10 mouse cellular contexts compared by ENCODE assay signal in the genomic region with DNA sequence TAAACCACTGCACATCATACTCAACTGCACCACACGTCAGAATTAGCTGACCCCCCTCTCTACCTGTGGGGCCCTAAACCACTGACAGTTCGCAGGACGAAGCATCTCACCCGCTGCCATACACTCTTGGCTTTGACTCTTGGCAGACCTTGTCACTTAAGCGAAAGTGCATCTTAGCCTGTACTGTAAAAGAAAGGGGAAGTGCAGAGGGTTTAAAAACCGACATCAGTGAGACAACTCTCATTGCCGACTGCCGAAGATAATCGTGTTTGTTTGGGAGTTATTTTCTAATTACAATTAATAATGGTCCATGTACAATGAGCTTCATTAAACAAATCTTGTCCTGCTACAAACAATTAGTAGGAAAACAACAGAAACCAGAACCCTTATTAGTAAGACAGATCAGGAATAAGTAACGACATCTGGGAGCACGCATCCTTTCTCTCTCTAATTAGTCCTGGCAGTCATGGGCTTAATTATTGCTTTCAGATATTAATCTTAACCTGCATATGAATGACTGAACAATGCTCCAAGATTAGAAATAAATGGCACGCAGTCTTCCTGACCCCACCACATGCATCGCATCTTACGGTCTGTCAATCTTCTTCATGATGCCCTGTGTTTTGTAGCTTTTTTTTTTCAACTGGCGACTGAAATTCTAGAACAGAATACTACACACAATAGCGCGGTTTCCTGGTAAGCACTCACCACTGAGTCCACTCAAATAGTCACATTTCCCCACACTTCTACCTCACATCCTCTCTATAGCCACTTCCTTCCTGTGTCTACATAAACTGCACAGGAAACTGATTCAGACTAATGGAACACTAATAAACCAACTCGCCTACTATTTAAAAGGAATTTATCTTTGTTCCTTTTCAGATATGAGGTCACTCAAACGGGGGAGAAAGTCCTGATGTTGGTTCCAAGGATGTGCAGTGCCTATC. TPM values are rescaled to one million over a fixed set of nuclear protein-coding genes. Genes with fewer than 3 reads are reported as not detected.
DNase-seq lines count a peak whose midpoint lies in the region; ATAC-seq and TF ChIP-seq lines count a peak whose summit lies in the region.
"Had no signal": no experiment of that assay in that cellular context is flagged by ENCODE, and none has a peak within 500 bp of the region (broad histone marks: within the 10 kb centered on the region; RNA-seq: fewer than 3 reads in every experiment).

No protein-coding gene starts in this region.

- peaks cover 17% of the 10 kb centered on the region for H3K4me1 ChIP-seq in heart, embryonic 16.5 days (ENCODE audit: control insufficient read depth, insufficient read depth, low read length)
- H3K4me1 ChIP-seq in stomach, embryonic 14.5 days (ENCODE audit: control insufficient read depth, insufficient read depth, low read length), result 0 out of 2 replicates have a peak, but pooled peaks cover 6% of the 10 kb centered on the region
- no peaks in the 10 kb centered on the region for H3K4me1 ChIP-seq in stomach, postnatal 0 days (replicated peaks; ENCODE audit: control insufficient read depth, insufficient read depth)
- no peaks in the 10 kb centered on the region for H3K4me1 ChIP-seq in liver, embryonic 12.5 days
- peaks cover 8% of the 10 kb centered on the region; the same call in 1 of the 2 replicates for H3K4me1 ChIP-seq in stomach, embryonic 16.5 days (ENCODE audit: control insufficient read depth, insufficient read depth, low read length)

- DNase-seq in heart, adult 9 months (ENCODE audit: low spot score in 2 of 2), result no peak
- DNase-seq in stomach, postnatal 0 days (ENCODE audit: low spot score), result no peak
- DNase-seq in left cerebral cortex, adult 11 months (ENCODE audit: low spot score), result no peak
- no peak for DNase-seq in frontal cortex, postnatal 25 days (ENCODE audit: low spot score in 2 of 2)
- DNase-seq: cerebellum, adult 18-20 months; layer of hippocampus, adult 9-11 months had no signal

- WGBS in heart, embryonic 16.5 days, result 54% methylated on average over 19 of the region's 19 CpGs
- 66% methylated on average over 19 of the region's 19 CpGs for WGBS in stomach, embryonic 14.5 days
- 68% methylated on average over 19 of the region's 19 CpGs for WGBS in stomach, postnatal 0 days
- 22% methylated on average over 19 of the region's 19 CpGs for WGBS in liver, embryonic 12.5 days (ENCODE audit: insufficient replicate concordance)
- WGBS in stomach, embryonic 16.5 days, result 64% methylated on average over 19 of the region's 19 CpGs

- peak overlapping the region; percentile 27 for H3K4me2 ChIP-seq in heart, embryonic 16.5 days (ENCODE audit: low read depth, low read length)
- H3K4me2 ChIP-seq in stomach, embryonic 14.5 days (replicated peaks; ENCODE audit: low read depth, low read length), result no peak overlapping the region
- H3K4me2 ChIP-seq in stomach, postnatal 0 days (replicated peaks; ENCODE audit: low read depth), result no peak overlapping the region; the same call in 1 of the 2 replicates
- H3K4me2 ChIP-seq in liver, embryonic 12.5 days, result peak overlapping the region; percentile 29
- 0 out of 2 replicates have a peak overlapping the region, but pooled peaks have one; percentile 18 for H3K4me2 ChIP-seq in stomach, embryonic 16.5 days (ENCODE audit: low read depth, low read length)

- H3K9me3 ChIP-seq in heart, embryonic 16.5 days (replicated peaks; ENCODE audit: control insufficient read depth, low read length), result no peaks in the 10 kb centered on the region
- H3K9me3 ChIP-seq in stomach, embryonic 14.5 days (ENCODE audit: control insufficient read depth, low read depth, low read length), result no peaks in the 10 kb centered on the region
- H3K9me3 ChIP-seq in stomach, postnatal 0 days (ENCODE audit: control insufficient read depth, low read length), result no peaks in the 10 kb centered on the region
- H3K9me3 ChIP-seq in liver, embryonic 12.5 days (replicated peaks), result no peaks in the 10 kb centered on the region
- H3K9me3 ChIP-seq in stomach, embryonic 16.5 days (replicated peaks; ENCODE audit: control insufficient read depth, low read length), result no peaks in the 10 kb centered on the region

- peak overlapping the region; percentile 44; the same call in 1 of the 2 replicates for H3K27ac ChIP-seq in heart, embryonic 16.5 days (ENCODE audit: low read length)
- peak overlapping the region; percentile 17; the same call in 1 of the 2 replicates for H3K27ac ChIP-seq in stomach, embryonic 14.5 days (ENCODE audit: low read length)
- H3K27ac ChIP-seq in stomach, postnatal 0 days (replicated peaks), result no peak overlapping the region
- H3K27ac ChIP-seq in liver, embryonic 12.5 days, result no peak overlapping the region
- peak overlapping the region; percentile 74 for H3K27ac ChIP-seq in stomach, embryonic 16.5 days (ENCODE audit: low read length)

- no peak overlapping the region for H3K4me3 ChIP-seq in heart, embryonic 16.5 days (ENCODE audit: low read length)
- no peak overlapping the region for H3K4me3 ChIP-seq in stomach, embryonic 14.5 days (ENCODE audit: low read depth, low read length)
- H3K4me3 ChIP-seq in stomach, postnatal 0 days (ENCODE audit: low read depth, low read length), result no peak overlapping the region
- H3K4me3 ChIP-seq in liver, embryonic 12.5 days, result no peak overlapping the region
- no peak overlapping the region for H3K4me3 ChIP-seq in stomach, embryonic 16.5 days (replicated peaks; ENCODE audit: low read length)

- no peak for TF ChIP-seq EP300 in stomach, postnatal 0 days (optimal IDR thresholded peaks at IDR 0.05)

- ATAC-seq in heart, embryonic 16.5 days (replicated peaks; ENCODE audit: extremely low read depth, insufficient read depth, low FRiP score), result no peak
- ATAC-seq in stomach, embryonic 14.5 days (ENCODE audit: insufficient number of reproducible peaks, insufficient read depth, low FRiP score, low read depth), result no peak
- ATAC-seq in stomach, postnatal 0 days (ENCODE audit: low FRiP score, low TSS enrichment), result no peak
- no peak for ATAC-seq in liver, embryonic 12.5 days
- ATAC-seq in stomach, embryonic 16.5 days (ENCODE audit: insufficient read depth, low FRiP score), result no peak

- no peaks in the 10 kb centered on the region for H3K36me3 ChIP-seq in heart, embryonic 16.5 days (ENCODE audit: control insufficient read depth, insufficient read depth)
- no peaks in the 10 kb centered on the region for H3K36me3 ChIP-seq in stomach, embryonic 14.5 days (ENCODE audit: control insufficient read depth, insufficient read depth, low read length)
- H3K36me3 ChIP-seq in stomach, postnatal 0 days (ENCODE audit: control insufficient read depth, insufficient read depth, low read length), result no peaks in the 10 kb centered on the region
- H3K36me3 ChIP-seq in liver, embryonic 12.5 days, result no peaks in the 10 kb centered on the region
- no peaks in the 10 kb centered on the region for H3K36me3 ChIP-seq in stomach, embryonic 16.5 days (ENCODE audit: control insufficient read depth, insufficient read depth, low read length)

- TF ChIP-seq CTCF in stomach, postnatal 0 days (IDR thresholded peaks at IDR 0.05; ENCODE audit: low read depth), result no peak

- no peak overlapping the region for H3K9ac ChIP-seq in heart, embryonic 16.5 days (ENCODE audit: low read length)
- H3K9ac ChIP-seq in stomach, embryonic 14.5 days (replicated peaks; ENCODE audit: low read depth, low read length), result no peak overlapping the region
- no peak overlapping the region for H3K9ac ChIP-seq in stomach, postnatal 0 days (ENCODE audit: low read length)
- H3K9ac ChIP-seq in liver, embryonic 12.5 days, result no peak overlapping the region
- no peak overlapping the region for H3K9ac ChIP-seq in stomach, embryonic 16.5 days (ENCODE audit: low read length)

- no peaks in the 10 kb centered on the region for H3K27me3 ChIP-seq in heart, embryonic 16.5 days (ENCODE audit: control insufficient read depth, insufficient read depth, low read length)
- no peaks in the 10 kb centered on the region for H3K27me3 ChIP-seq in stomach, embryonic 14.5 days (ENCODE audit: control insufficient read depth, insufficient read depth, low read length)
- H3K27me3 ChIP-seq in stomach, postnatal 0 days (ENCODE audit: control insufficient read depth, insufficient read depth, low read length), result no peaks in the 10 kb centered on the region
- no peaks in the 10 kb centered on the region for H3K27me3 ChIP-seq in liver, embryonic 12.5 days (replicated peaks)
- H3K27me3 ChIP-seq in stomach, embryonic 16.5 days (ENCODE audit: control insufficient read depth, insufficient read depth, low read length), result no peaks in the 10 kb centered on the region

RNA-seq across cellular contexts. Expression of gene Wwc2, which starts 42.8 kb away (rescaled TPM):
- 10.1 and 12.1 TPM in 2 replicates for polyA plus RNA-seq in heart, embryonic 16.5 days (2015; fragmentation: Nextera tagmentation; extraction: Ambion mirVana)
- 12.0 and 13.3 TPM in 2 replicates for polyA plus RNA-seq in stomach, embryonic 14.5 days (2014; fragmentation: Nextera tagmentation; extraction: Ambion mirVana)
- 5.1 and 5.3 TPM in 2 replicates for polyA plus RNA-seq in stomach, postnatal 0 days (2015; fragmentation: Nextera tagmentation; extraction: Ambion mirVana)
- polyA plus RNA-seq in liver, embryonic 12.5 days (2016; fragmentation: Nextera tagmentation; extraction: Ambion mirVana), result 4.7 and 5.0 TPM in 2 replicates
- polyA plus RNA-seq in stomach, embryonic 16.5 days (2015; fragmentation: Nextera tagmentation; extraction: Ambion mirVana), result 7.2 and 8.0 TPM in 2 replicates

Comparison
In these comparisons a context has a peak if more than half of its experiments do, and no peak if none do; other contexts are left out.
1. H3K27ac ChIP-seq: peak in heart, embryonic 16.5 days (single experiment), stomach, embryonic 14.5 days (single experiment) and stomach, embryonic 16.5 days (single experiment); none in stomach, postnatal 0 days (single experiment) and liver, embryonic 12.5 days (single experiment).
2. H3K4me2 ChIP-seq: peak in heart, embryonic 16.5 days (single experiment), liver, embryonic 12.5 days (single experiment) and stomach, embryonic 16.5 days (single experiment); none in stomach, embryonic 14.5 days (single experiment) and stomach, postnatal 0 days (single experiment).